Mouse (Mus musculus) E14TG2a.4 (cell line): Measurements from ENCODE around the gene Spert.

ENCODE experiments used
- CTCF ChIP-seq: conservative IDR thresholded peaks from 2 replicates; pipeline ENCODE4 v1.5.1; 2014; ENCODE audit warnings: low read length
- NANOG ChIP-seq: IDR thresholded peaks from 2 replicates; pipeline ENCODE4 v1.6.1; 2014; ENCODE audit warnings: borderline replicate concordance, low read length, mixed read lengths
- POU5F1 ChIP-seq: IDR thresholded peaks from 2 replicates; pipeline ENCODE4 v1.6.1; 2014; ENCODE audit warnings: low read length, borderline replicate concordance

GRCm38 (mm10) chr14:75540216-75540995, 52.5 kb downstream of the Spert start:
- TF ChIP-seq CTCF (no peak), NANOG (no peak), POU5F1 (no peak)
